Mouse (Mus musculus): ENCODE data around the gene Galr3.

- no peak for TF ChIP-seq CTCF (IDR thresholded peaks at IDR 0.05; ENCODE audit: low read depth)
- TF ChIP-seq EP300 (optimal IDR thresholded peaks at IDR 0.05), result no peak
Observed at GRCm38 (mm10) chr15:78992925-78993324, 48.8 kb upstream of the Galr3 start.

Measured in stomach, postnatal 0 days (tissue).